Mouse (Mus musculus) adrenal gland, postnatal 36 days (tissue): Measurements from ENCODE around the gene Gm853. TPM values are rescaled to one million over a fixed set of nuclear protein-coding genes. Genes with fewer than 3 reads are reported as not detected.
A peak's percentile ranks its signal among the peaks of the same experiment; 100 is the strongest.
"Not testable (repeated sequence)": the region's sequence is repeated elsewhere in the genome, so short reads cannot be mapped to it uniquely, and the experiment has no call there.

ENCODE experiments used
- DNase-seq, 2 experiments: peaks; one replicate each; pipeline ENCODE4 v3.0.0; 2021; ENCODE audit warnings: mixed read lengths in 1 of 2
- long read RNA-seq, 2 experiments: library from polyadenylated mRNA; stranded (forward); transcript quantifications; one replicate each; pipeline ENCODE4 v2.0.0; 2021; ENCODE audit warnings: borderline sequencing depth in 2 of 2
- total RNA-seq, 2 experiments: library from RNA; stranded (reverse); gene quantifications; 2 replicates each; pipeline ENCODE4 v1.2.3; 2021

Gene Gm853
- not detected for total RNA-seq
- long read RNA-seq, experiment 1: 0 reads
- long read RNA-seq, experiment 2: 0 reads

GRCm38 (mm10) chr4:130222179-130222578 lies at the start of gene Gm853:
Gene Gm853 (minus strand): TSS chr4:130222401.
- DNase-seq: no peak

GRCm38 (mm10) chr4:130270611-130271347 lies 48.6 kb upstream of the Gm853 start:
- DNase-seq: no peak

- peak; percentile 44 to 50 for DNase-seq
These were observed 47.9 kb upstream of the Gm853 start for GRCm38 (mm10) chr4:130270089-130270488.

GRCm38 (mm10) chr4:130268736-130269135 lies 46.5 kb upstream of the Gm853 start:
- no peak for DNase-seq

GRCm38 (mm10) chr4:130267069-130267468 lies 44.9 kb upstream of the Gm853 start:
- no peak for DNase-seq

GRCm38 (mm10) chr4:130266601-130267000 lies 44.4 kb upstream of the Gm853 start:
- DNase-seq: no peak

GRCm38 (mm10) chr4:130264698-130265349 lies 42.6 kb upstream of the Gm853 start:
- DNase-seq: peak; percentile 73

GRCm38 (mm10) chr4:130264131-130264530 lies 41.9 kb upstream of the Gm853 start:
- no peak for DNase-seq

GRCm38 (mm10) chr4:130260406-130260805 lies 38.2 kb upstream of the Gm853 start:
- DNase-seq: peak in 1 of 2 experiments; percentile 24

- peak; percentile 72 to 82 for DNase-seq
These were observed 30.4 kb upstream of the Gm853 start for GRCm38 (mm10) chr4:130252441-130253157.

- peak in 1 of 2 experiments; percentile 54 for DNase-seq
These were observed 29.6 kb upstream of the Gm853 start for GRCm38 (mm10) chr4:130251763-130252162.

GRCm38 (mm10) chr4:130251172-130251705 lies 29.0 kb upstream of the Gm853 start:
- DNase-seq: no peak

- no peak for DNase-seq
These were observed 26.4 kb upstream of the Gm853 start for GRCm38 (mm10) chr4:130248636-130249035.

- DNase-seq: peak; percentile 80 to 88
These were observed 23.9 kb upstream of the Gm853 start for GRCm38 (mm10) chr4:130246132-130246531.

GRCm38 (mm10) chr4:130244749-130245148 lies 22.5 kb upstream of the Gm853 start:
- no peak for DNase-seq

GRCm38 (mm10) chr4:130243621-130244020 lies 21.4 kb upstream of the Gm853 start:
- not testable (repeated sequence) for DNase-seq

GRCm38 (mm10) chr4:130242956-130243355 lies 20.8 kb upstream of the Gm853 start:
- DNase-seq: no peak

- no peak for DNase-seq
These were observed 18.5 kb upstream of the Gm853 start for GRCm38 (mm10) chr4:130240695-130241094.

- no peak for DNase-seq
These were observed 15.4 kb upstream of the Gm853 start for GRCm38 (mm10) chr4:130237607-130238006.

GRCm38 (mm10) chr4:130236361-130236760 lies 14.2 kb upstream of the Gm853 start:
- DNase-seq: peak; percentile 69 to 75

GRCm38 (mm10) chr4:130224071-130224470 lies 1.9 kb upstream of the Gm853 start:
- no peak for DNase-seq

GRCm38 (mm10) chr4:130220176-130220575 lies 2.0 kb downstream of the Gm853 start:
- DNase-seq: no peak

- DNase-seq: no peak
These were observed 6.8 kb downstream of the Gm853 start for GRCm38 (mm10) chr4:130215392-130215791.
